In the genomic region with DNA sequence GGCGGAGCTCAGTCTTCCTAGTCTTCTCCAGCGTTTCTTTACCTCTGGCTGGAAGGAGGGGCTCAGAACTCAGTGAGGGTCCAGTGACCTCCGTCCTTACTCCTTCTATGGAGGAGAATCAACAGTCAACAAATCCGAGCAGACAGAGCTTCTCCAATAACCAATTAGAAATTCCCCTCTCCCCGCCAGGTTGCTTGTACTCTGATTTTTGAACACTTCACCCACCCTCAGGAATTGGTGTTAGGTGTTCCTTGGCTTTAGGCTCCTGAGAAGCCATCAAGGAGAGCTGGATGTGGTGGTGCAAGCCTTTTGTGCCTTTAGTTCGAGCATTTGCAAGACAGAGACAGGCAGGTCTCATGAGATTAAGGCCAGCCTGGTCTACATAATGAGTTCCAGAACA, we compare ENCODE assay signal across 25 mouse cellular contexts. TPM values are rescaled to one million over a fixed set of nuclear protein-coding genes. Genes with fewer than 3 reads are reported as not detected.
A peak's percentile ranks its signal among the peaks of the same experiment; 100 is the strongest.
DNase-seq lines count a peak whose midpoint lies in the region; ATAC-seq and TF ChIP-seq lines count a peak whose summit lies in the region.
"Had no signal": no experiment of that assay in that cellular context is flagged by ENCODE, and none has a peak within 500 bp of the region (broad histone marks: within the 10 kb centered on the region; RNA-seq: fewer than 3 reads in every experiment).

No protein-coding gene starts in this region.

- no peak for ATAC-seq in midbrain, postnatal 0 days (ENCODE audit: low FRiP score)
- ATAC-seq: forebrain, embryonic 15.5 days; hindbrain, embryonic 16.5 days; intestine, embryonic 15.5 days had no signal

- 68% methylated on average over 6 of the region's 6 CpGs for WGBS in hindbrain, embryonic 10.5 days
- 74% methylated on average over 6 of the region's 6 CpGs for WGBS in midbrain, postnatal 0 days

- no peak overlapping the region for H3K27ac ChIP-seq in hindbrain, embryonic 10.5 days
- H3K27ac ChIP-seq in midbrain, postnatal 0 days (ENCODE audit: low read depth, low read length): no peak overlapping the region
- H3K27ac ChIP-seq: embryonic facial prominence, embryonic 10.5 days; embryonic facial prominence, embryonic 13.5 days; forebrain, embryonic 12.5 days; forebrain, embryonic 15.5 days; hindbrain, embryonic 13.5 days; intestine, embryonic 15.5 days had no signal

- H3K4me3 ChIP-seq in E14TG2a.4 (replicated peaks; ENCODE audit: low read length): peak overlapping the region; percentile 52
- no peak overlapping the region for H3K4me3 ChIP-seq in hindbrain, embryonic 10.5 days
- no peak overlapping the region for H3K4me3 ChIP-seq in midbrain, postnatal 0 days (ENCODE audit: low read depth, low read length)
- H3K4me3 ChIP-seq: embryonic facial prominence, embryonic 10.5 days; embryonic facial prominence, embryonic 13.5 days; erythroblast, embryonic 14.5 days; forebrain, embryonic 12.5 days; forebrain, embryonic 15.5 days; hindbrain, embryonic 13.5 days; intestine, embryonic 15.5 days had no signal

- no peaks in the 10 kb centered on the region for H3K27me3 ChIP-seq in E14TG2a.4 (ENCODE audit: insufficient read depth, low read length)
- no peaks in the 10 kb centered on the region for H3K27me3 ChIP-seq in hindbrain, embryonic 10.5 days (ENCODE audit: insufficient read depth, poor library complexity, severe bottlenecking)
- no peaks in the 10 kb centered on the region for H3K27me3 ChIP-seq in midbrain, postnatal 0 days (ENCODE audit: insufficient read depth, low read length)
- H3K27me3 ChIP-seq: CH12.LX; embryonic facial prominence, embryonic 13.5 days; forebrain, embryonic 12.5 days; forebrain, embryonic 15.5 days; hindbrain, embryonic 13.5 days; intestine, embryonic 15.5 days had no signal

- TF ChIP-seq CTCF in E14TG2a.4 (conservative IDR thresholded peaks at IDR 0.05; ENCODE audit: low read length): no peak
- TF ChIP-seq CTCF in midbrain, postnatal 0 days (IDR thresholded peaks at IDR 0.05): no peak

- peaks cover 18% of the 10 kb centered on the region for H3K9me3 ChIP-seq in E14TG2a.4 (ENCODE audit: low read length)
- 0 out of 2 replicates have a peak, but pooled peaks cover 6% of the 10 kb centered on the region for H3K9me3 ChIP-seq in hindbrain, embryonic 10.5 days
- H3K9me3 ChIP-seq in midbrain, postnatal 0 days (ENCODE audit: low read length): no peaks in the 10 kb centered on the region
- H3K9me3 ChIP-seq: embryonic facial prominence, embryonic 10.5 days; embryonic facial prominence, embryonic 13.5 days; forebrain, embryonic 12.5 days; forebrain, embryonic 15.5 days; hindbrain, embryonic 13.5 days; intestine, embryonic 15.5 days had no signal

- DNase-seq in ES-CJ7 (ENCODE audit: low read depth, low spot score) (peak; percentile 98), WW6 (ENCODE audit: low read depth, low spot score) (peak; percentile 78)
- DNase-seq in hindbrain, embryonic 10.5 days (ENCODE audit: low spot score): no peak
- DNase-seq in frontal cortex, postnatal 10 days (ENCODE audit: low spot score in 2 of 2): no peak
- no peak for DNase-seq in midbrain, postnatal 0 days (ENCODE audit: low spot score)
- DNase-seq: adrenal gland, adult 2 months; adrenal gland, postnatal 14 days; B cell, adult 2 months; cerebellum, adult 11 months; cerebellum, adult 2 months; cerebellum, adult 9-11 months; cerebellum, postnatal 25 days; embryo, embryonic 11 days; gastrocnemius, postnatal 10 days had no signal

- no peaks in the 10 kb centered on the region for H3K36me3 ChIP-seq in E14TG2a.4 (ENCODE audit: insufficient read depth, low read length)
- H3K36me3 ChIP-seq in hindbrain, embryonic 10.5 days: no peaks in the 10 kb centered on the region
- H3K36me3 ChIP-seq in midbrain, postnatal 0 days (ENCODE audit: insufficient read depth, low read length): no peaks in the 10 kb centered on the region
- H3K36me3 ChIP-seq: embryonic facial prominence, embryonic 10.5 days; embryonic facial prominence, embryonic 13.5 days; forebrain, embryonic 12.5 days; forebrain, embryonic 15.5 days; hindbrain, embryonic 13.5 days; intestine, embryonic 15.5 days had no signal

- no peak overlapping the region for H3K4me2 ChIP-seq in midbrain, postnatal 0 days (ENCODE audit: low read depth, low read length, poor library complexity, severe bottlenecking)
- H3K4me2 ChIP-seq: embryonic facial prominence, embryonic 13.5 days; forebrain, embryonic 12.5 days; forebrain, embryonic 15.5 days; heart, embryonic 11.5 days; hindbrain, embryonic 13.5 days; intestine, embryonic 15.5 days had no signal

- no peak overlapping the region for H3K9ac ChIP-seq in midbrain, postnatal 0 days (replicated peaks; ENCODE audit: low read length, poor library complexity, severe bottlenecking)
- H3K9ac ChIP-seq: embryonic facial prominence, embryonic 13.5 days; forebrain, embryonic 12.5 days; forebrain, embryonic 15.5 days; hindbrain, embryonic 13.5 days; intestine, embryonic 15.5 days had no signal

- H3K4me1 ChIP-seq in E14TG2a.4 (replicated peaks; ENCODE audit: low read depth, low read length): peaks cover 67% of the 10 kb centered on the region
- no peaks in the 10 kb centered on the region for H3K4me1 ChIP-seq in hindbrain, embryonic 10.5 days (replicated peaks)
- no peaks in the 10 kb centered on the region for H3K4me1 ChIP-seq in midbrain, postnatal 0 days (ENCODE audit: insufficient read depth, low read length)
- H3K4me1 ChIP-seq: embryonic facial prominence, embryonic 10.5 days; embryonic facial prominence, embryonic 13.5 days; forebrain, embryonic 12.5 days; forebrain, embryonic 15.5 days; hindbrain, embryonic 13.5 days; intestine, embryonic 15.5 days had no signal

RNA-seq across cellular contexts. Expression of a gene that starts 19.6 kb away (rescaled TPM):
- polyA plus RNA-seq in hindbrain, embryonic 10.5 days (2016; fragmentation: Nextera tagmentation; extraction: Ambion mirVana): 32.2 and 35.3 TPM in 2 replicates
- total RNA-seq in midbrain, postnatal 0 days (2014; rRNA removed): 64.6 and 69.4 TPM in 2 replicates
- polyA plus RNA-seq in midbrain, postnatal 0 days (2015; fragmentation: Nextera tagmentation; extraction: Ambion mirVana): 29.2 and 30.0 TPM in 2 replicates
- polyA plus RNA-seq: erythroblast, embryonic 14.5 days had no signal

RNA-seq across cellular contexts. Expression of a gene that starts 40.2 kb away (rescaled TPM):
- 39.8 and 42.9 TPM in 2 replicates for polyA plus RNA-seq in hindbrain, embryonic 10.5 days (2016; fragmentation: Nextera tagmentation; extraction: Ambion mirVana)
- 13.4 and 17.9 TPM in 2 replicates for total RNA-seq in midbrain, postnatal 0 days (2014; rRNA removed)
- 40.7 and 48.0 TPM in 2 replicates for polyA plus RNA-seq in midbrain, postnatal 0 days (2015; fragmentation: Nextera tagmentation; extraction: Ambion mirVana)

Comparison
In these comparisons a context has a peak if more than half of its experiments do, and no peak if none do; other contexts are left out.
1. DNase-seq: peak in ES-CJ7 (single experiment) and WW6 (single experiment); none in hindbrain, embryonic 10.5 days (single experiment), frontal cortex, postnatal 10 days (0 of 2) and midbrain, postnatal 0 days (single experiment).